Mouse (Mus musculus): Measurements from ENCODE around the gene Ahnak.
"Not testable (repeated sequence)": the region's sequence is repeated elsewhere in the genome, so short reads cannot be mapped to it uniquely, and the experiment has no call there.

Gene Ahnak

DNA sequence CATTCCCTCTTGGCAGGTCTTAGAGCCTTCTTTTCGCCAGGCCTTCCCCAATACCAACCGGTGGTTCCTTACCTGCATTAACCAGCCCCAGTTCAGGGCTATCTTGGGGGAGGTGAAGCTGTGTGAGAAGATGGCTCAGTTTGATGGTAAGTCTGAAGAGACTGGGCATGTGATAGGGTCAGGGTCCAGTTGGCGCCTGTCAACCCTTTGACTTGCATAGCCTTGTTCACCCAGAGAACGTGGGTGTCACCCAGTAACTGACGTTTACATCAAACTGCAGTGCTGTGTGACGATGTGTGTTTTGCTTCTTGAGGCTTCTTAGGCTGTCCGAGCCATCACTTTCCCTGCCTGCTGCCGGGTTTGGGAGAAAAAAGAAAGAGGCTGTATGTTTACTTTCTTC is 16.6 kb upstream of the Ahnak start:
- not testable (repeated sequence) for DNase-seq (ENCODE audit: low spot score)

DNA sequence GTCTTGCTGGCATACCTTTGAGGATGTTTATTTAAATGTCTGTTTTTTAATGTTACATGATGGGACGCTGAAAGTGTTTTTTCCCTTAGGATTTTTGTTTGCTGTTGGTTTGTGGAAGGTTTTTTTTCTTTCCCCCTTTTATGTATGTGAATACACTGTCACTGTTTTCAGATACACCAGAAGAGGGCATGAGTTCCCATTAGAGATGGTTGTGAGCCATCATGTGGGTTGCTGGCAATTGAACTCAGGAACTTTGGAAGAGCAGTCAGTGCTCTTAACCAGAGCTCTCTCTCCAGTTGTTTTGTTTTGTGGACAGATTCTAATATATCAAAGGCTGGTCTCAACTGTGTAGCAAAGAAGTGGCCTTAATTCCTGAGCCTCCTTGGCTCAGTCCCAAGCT is 14.4 kb upstream of the Ahnak start:
- DNase-seq (ENCODE audit: low spot score) = no peak

DNA sequence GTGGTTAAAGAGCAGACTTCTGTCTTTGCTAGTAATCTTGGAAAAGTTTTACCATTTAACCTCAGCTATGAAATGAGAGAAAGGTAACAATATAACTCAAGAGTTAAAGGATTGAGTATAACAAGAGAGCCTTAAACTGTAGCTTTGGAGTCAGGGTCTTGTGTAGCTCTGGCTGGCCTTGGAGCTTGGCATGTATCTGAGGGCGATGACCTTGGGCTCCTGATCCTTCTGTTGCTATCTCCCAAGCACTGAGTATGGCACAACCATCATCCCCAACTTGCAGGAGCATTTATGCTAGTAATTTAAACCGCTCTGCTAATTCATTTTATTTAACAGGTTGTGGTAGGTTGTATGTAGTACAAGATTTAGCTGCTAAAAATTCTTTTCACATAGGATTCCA is 13.6 kb upstream of the Ahnak start:
- DNase-seq (ENCODE audit: low spot score) = no peak

DNA sequence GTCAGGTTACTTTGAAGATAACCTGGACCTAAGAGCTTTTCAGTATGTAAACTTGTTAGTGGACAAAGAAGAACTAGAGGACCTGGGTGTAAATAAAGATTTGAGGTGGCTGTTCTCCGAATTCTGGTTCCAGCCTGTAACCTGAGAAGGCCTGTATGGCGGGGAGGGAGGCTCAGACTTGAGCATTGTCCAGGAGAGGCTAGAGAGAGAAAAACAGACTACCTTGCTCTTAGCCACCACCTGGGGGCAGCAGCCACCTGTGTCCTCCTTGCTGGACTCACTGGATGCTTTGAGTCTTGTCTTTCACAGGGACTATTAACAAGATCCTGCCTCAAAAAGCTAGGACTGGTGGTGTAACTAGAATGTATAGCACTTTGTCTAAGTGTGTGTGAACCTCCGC is 12.5 kb upstream of the Ahnak start:
- peak; percentile 62 for DNase-seq (ENCODE audit: low spot score)

DNA sequence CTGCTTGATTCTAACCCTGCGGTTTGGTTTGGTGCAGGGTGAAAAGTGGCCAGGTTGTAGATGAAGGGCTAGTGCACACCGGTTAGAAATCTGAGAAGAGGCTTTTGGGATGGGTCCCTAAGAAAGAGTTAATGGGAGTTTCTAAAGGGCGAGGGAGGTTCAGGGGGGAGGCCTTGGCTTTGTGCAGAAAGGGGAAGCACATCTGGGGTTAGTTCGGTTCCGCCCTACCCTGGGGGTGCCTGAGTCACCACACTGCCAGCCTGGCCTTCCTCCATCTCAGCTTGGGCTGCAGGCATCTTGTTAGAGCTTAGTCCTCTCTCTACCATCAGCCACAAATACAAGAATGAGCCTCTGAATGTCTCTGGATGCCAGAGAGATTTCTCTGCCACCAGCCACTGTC is 8.3 kb upstream of the Ahnak start:
- DNase-seq (ENCODE audit: low spot score) = peak; percentile 29

DNA sequence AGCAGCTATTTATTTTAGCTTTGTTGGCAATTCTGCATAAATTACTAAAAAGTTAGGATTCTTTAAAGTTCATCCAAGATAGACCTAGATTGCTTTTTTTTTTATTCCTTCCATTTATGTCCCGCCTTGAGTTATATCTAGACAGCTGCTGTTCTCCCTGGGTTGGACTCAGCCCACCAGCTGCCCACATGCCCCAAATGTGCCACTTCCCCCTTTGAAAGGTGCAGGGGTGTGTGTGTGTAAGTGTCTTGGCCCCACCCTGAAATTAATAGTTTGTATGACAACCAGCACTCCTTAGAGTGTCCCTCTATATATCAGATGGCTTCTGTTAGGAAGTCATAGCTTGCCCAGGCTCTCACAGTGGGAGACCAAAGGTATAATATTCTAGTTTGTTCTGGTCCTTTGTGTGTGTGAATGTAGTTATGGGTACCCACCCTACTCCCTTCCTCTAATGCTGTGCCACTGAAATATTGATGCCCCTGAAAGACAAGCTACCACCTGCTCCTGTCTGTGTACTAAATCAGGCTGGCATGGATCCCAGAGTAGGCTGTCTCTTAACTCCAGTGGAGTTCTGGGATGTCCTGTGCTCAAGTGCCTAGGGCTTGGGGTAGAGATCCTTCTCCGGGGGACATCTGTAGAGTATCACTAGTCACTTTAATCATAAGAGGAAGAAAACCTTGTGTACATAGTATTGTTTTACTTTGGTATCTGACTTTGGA is 7.5 kb upstream of the Ahnak start:
- DNase-seq (ENCODE audit: low spot score) = peak; percentile 38

DNA sequence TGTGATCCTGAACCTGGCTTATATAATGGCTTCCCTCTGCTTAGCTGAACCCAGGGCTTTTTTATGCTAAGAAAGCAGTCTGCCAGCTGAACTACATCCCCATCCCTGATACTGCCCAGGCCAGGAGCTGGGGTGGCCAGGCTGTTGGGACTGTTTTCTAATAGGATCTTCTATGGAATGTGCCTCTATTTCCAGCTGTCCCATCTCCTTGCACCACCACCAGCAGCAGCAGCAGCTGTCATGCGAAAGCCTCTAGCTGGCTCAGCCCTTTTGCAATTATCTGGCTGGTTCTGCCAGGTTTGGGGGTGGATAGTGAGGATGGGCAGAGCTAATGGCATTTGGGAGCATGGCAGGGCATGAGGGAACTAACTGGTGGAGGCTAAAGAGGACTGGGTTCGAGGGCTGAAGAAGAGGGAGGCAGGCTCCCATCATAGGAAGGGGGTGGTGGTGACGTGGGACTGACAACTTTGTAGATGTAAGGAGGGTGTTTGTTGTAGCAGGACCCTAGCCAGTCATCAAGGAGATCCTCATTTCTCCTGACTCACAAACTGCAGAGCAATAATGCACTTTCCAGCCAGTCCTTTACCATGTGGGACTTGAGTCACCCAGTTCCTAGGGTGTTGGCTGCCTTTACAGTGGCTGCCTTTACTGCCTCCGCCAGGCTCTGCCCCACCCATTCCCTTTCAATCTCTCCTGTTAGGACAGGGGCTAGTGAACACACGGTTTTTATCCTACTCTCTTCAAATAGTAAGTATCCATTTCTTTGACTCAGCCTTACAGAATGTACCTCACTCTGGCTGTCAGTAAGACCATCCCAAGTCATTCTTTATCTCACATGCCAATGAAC is 6.6 kb upstream of the Ahnak start:
- peak; percentile 58 for DNase-seq (ENCODE audit: low spot score)

DNA sequence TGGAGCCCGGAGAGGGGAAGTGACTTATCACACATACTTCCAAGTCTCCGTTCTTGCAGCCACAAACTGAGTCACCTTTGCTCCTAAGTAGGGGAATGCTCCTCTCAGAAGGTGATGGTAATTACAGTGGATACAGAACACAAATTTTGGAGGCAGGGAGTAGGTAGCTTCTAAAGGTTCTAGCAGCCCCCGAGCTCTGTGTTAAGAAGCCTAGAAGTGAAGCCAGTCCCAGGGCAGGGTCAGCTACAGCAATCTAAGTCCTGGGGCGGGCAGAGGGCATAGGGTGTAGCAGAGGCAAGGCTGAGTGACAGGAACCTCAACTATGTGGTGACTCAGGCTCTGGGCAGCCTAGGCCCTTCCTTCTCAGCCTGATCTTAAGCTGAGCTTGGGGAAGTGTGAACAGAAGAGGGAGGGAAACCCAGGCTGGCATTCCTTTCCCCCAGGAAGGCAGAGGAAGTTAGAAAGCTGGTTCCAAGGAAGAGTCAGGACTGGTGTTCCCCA is 5.9 kb upstream of the Ahnak start:
- peak; percentile 71 for DNase-seq (ENCODE audit: low spot score)

DNA sequence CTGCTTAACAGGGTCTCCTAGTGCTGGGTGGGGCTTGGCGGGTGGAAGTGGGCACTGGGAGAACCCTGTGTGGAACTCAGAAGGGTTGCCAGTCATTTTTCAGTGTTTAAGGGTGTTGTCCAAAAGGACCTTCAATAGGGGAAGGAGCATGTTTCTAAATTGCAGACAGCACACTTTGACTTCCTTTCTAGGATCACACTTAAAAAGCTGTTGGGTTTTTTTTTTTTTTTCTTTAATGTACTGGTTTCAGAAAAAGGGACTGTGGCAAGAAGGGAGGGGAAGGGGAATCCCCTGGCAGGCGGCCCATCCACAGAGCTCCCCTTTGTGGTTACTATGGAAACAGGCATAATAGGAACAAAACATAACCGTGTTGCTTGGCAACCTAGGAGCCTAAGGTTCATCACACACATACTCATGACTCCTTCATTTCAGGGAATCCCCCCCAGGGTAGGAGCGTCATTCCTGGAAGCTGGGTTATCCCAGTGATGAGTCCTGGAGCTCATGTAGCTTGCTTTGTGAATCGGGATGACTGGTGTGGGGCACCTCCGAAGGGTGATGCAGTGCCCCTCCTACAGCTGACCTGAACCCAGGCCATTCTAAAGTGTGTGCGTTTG is 4.7 kb upstream of the Ahnak start:
- DNase-seq (ENCODE audit: low spot score) = peak; percentile 58

DNA sequence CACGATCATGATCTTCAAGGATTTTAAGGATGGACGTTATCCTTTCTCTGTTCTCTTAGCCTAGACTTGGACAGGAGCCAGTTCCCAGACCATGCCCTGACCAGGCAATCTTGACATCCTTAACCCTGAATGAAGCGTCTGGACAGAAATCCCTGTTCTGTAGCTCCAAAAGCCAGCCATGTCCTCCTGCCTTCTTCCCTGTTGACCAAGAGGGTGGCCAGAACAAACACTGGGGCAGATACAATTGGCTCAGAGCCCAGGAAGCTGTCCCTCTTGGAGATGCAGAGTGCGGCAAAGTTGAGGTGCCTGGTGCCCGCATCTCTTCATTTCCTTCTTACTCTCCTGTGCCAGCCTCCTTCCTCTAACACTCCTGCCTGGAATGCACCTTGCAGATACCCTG is 3.2 kb upstream of the Ahnak start:
- DNase-seq (ENCODE audit: low spot score) = peak; percentile 52

DNA sequence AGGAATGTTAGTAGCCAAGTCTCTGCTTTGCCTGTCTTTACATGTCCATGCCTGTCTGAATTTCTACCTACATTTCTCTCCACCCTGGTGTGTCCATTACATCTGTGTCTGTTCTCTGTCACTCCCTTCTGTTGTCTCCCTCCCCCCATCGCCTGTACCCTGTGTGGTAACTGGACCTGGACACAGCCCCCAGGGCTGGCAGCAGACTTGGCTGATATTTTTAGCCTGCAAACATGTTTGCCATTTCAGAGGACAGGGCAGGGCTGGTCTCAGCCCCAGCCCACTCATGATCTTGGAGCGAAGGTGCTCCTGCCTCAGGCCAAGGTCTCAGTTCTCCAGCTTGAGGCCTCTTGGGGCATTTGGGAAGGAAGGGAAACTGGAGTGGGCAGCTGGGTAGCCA is 1.3 kb upstream of the Ahnak start:
- peak; percentile 38 for DNase-seq (ENCODE audit: low spot score)

DNA sequence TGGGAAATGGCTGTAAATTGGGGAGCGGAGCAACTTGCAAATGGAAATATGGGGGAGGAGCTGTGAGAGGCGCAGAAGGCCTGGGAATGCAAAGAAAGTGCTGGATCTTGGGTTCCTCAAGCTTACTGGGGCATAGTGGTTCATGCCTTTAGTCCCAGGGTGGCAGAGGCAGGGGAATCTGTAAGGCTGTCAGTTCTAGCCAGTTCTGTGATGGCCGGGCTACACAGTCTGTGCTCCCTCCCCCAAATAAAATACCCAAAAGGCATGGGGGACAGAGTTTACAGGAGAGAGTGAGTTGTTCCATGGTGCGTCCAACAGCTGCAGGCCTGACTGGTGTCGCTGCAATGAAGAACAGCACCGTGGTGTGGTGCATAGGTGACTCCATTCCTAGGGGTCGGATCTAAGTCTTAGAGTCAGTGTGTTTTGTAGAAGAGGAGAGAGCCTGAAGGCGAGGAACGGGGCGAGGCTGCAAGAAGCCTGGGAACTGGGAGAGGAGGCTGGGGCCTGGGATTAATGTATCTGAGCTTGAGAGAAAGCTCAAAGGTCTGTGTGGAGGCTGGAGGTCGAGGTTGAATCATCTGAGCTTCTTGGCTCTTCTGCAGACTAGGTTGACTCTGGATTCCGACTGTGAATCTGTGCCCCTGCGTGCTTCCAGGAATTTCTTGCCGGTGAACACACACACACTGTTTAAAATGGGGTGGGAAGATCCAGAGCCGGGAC is 578 bp upstream of the Ahnak start:
- peak; percentile 28 for DNase-seq (ENCODE audit: low spot score)

DNA sequence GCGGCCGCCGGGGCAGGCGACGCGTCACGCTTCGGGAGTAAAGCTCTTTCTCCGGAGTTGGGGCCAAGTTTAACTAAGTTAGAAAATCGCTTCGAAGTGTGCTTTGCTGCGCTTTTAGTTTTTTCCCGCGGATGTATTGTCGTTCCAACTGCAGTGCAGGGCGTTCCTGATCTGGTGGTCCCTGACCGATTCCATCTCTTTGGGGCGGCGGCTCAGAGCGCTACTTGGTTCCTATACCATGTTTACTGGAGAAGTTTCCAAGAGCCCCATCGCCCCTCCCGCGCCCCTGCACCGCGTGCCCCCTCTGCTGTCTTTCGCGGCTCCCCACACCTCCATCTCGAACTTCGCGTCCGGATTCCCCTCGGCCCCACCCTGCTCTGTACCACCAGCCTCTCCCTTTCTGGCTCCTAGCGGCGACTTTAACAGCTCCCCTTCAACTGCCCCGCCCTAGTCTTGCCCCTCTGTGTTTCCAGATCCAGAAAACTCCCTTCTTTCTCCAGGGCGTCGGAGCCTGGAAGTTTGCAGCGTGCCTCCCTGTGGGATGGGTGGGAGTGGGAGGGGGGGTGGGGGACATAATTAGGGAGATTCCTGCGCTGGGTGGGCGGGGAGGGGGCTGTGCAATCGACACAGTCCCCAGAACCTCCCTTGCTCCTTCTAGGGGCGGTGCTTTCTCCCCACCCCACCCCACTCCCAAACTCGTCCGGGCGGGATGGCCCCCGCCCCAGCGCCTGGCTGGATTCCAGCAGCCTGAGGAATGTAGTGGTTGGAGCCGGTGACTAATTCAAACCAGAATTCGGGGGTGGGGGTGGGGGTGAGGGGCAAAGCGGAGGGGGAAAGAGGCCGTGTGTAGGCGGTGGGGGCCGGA is 715 bp downstream of the Ahnak start:
- peak; percentile 96 for DNase-seq (ENCODE audit: low spot score)

DNA sequence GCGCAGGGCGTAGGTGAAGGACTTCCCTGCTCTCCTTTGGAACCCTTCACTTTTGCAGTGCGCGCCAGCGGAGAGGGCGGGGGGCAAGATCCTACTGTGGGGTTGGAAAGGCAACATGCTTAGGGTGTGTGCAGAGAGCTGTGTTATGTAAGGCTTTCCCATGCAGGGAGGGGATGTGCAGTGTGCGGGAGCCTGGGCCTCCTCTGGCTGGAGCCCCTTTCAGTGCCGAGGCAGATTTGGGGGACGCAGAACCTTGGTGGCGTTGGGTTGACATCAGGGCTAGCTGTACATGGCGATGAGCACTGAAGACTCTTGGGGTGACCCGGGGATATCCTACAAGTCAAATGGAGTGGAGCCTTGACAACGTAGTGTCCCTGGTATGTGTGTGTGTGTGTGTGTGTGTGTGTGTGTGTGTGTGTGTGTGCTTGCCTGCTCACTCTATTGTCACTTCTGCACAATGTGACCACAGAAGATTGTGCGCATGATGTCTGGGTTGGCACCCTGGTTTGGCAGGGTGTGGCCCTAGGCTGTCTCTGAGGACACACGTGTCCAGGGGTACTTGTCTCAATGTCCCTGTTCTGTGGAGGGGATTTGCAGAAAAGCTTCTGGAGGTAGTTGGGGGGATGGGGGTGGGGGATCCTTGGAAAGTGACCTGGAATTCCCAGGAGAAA is 1.5 kb downstream of the Ahnak start:
- DNase-seq (ENCODE audit: low spot score) = no peak

DNA sequence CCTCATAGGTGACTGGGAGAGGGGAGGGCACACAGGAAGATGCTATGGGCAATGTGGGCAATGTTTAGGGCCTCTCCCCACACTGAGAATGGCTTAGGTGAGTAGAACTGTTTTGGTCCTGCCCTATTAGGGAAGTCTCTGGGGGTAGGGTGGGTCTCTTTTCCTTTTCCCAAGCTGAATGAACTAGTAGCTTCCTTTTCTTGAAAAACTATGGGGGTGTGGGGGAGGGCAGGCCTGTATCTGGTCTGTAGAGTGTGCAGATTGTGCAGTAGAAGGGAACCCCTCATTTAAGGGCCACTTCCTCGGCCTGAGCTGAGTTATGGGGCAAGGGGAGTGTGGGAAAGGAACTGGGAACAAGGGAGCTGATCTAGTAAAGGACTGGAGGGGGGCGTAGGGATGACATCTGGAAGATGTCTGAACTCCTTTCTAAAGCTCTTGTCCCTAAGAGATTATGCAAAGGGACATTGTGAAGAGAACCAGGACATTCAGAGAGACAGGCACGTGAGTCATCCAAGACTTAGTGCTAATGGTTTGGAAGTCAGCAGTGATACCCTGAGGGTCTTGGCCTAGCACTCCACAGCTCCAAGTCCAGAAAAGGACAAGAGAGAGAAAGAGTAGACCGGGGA is 2.3 kb downstream of the Ahnak start:
- DNase-seq (ENCODE audit: low spot score) = no peak

DNA sequence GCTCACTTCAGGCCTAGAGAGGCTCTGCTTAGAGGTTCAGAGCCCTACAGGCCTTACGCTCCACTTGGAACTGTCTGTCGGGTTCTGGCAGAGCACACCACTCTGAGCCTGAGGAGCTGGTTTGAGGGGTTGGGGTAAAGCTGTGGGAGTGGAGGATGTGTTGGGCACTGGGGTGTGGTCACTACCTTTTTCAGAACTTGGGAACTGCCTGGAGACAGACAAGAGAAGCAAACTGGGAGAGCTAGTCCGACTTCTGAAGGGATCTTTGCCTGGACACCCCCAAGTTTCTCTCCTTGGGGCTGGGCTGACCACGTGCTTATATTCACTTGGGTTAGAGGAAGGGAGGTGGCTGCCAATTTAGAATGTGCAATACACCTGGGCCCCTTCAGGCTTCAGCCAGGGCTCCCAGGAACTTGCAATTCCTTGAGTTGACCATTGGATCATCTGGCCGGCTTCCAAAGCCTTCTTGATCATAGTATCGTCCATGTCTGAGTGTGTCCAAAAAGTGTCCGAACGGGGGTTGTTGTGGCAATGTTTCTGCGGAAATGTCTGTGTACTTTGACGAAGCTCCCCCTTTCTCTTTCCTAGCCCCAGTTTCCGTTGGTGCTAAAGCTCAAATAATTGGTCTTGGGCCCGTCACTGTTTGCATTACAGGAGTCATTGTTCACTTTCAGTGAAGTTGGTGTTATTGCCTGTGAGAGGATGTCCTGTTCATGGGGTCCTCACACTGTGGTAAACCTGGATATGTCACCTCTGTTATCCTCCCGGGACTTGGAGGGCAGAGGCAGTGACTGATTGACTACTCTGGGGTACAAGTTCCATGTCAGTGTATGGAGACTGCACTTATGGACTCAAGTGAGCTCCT is 3.0 kb downstream of the Ahnak start:
- DNase-seq (ENCODE audit: low spot score) = peak; percentile 60

DNA sequence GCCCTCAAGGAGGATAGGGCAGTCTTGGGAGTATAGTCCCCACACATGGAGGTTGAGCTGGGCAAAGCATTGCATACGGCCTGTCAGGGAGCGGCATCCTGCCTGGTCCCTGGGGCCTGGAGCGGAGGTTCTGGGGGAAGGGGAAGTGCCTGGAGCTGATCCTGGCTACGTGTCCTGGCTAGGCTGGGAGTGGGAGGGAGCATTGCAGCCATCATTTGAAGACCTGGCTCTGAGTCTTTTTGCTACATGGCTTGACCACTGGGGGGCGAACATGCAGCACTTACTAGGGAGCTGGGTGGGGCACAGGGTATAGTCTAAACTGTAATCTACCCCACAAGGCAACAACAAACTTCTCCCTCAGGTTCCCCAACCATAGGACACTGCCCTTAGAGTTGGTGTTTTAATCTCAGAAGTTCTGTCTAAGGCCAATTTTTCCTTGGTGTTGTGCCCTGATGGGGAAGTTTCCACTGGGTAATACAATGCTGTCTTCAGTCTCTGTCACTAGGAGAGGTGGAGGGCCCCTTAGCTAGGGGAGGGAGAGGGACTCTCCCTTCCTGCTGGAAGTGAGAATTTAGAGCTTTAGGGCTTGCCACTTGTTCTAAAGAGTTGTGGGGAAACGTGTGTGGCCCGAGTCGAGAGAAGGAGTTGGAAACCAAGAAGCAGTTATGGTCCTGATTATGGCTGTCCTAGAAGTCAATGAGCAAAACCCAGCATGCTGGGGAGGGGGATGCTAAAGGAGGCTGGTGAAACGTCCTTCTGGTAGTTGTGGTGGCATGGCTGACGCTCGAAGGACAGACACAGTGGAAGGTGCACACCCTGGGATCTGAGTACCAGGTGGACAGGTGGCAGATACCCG is 3.9 kb downstream of the Ahnak start:
- peak; percentile 89 for DNase-seq (ENCODE audit: low spot score)

DNA sequence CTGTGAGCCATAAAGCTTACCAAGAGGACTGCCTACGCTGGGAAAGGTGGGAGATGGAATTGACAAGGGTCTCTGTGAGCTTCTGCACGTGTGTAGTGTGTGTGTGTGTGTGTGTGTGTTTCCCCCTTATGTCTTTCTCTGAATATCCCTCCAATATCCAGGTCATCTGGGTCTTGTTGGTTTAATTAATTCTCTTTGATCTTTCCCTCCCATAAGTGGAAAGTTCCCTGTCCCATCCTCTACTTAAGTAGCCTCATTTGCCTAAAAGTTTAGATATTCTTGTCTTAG is 4.5 kb downstream of the Ahnak start:
- no peak for DNase-seq (ENCODE audit: low spot score)

Data from urinary bladder, postnatal 14 days (tissue).